Mouse (Mus musculus): ENCODE data around the gene Ddx25. TPM values are rescaled to one million over a fixed set of nuclear protein-coding genes. Genes with fewer than 3 reads are reported as not detected.
A peak's percentile ranks its signal among the peaks of the same experiment; 100 is the strongest.

Gene Ddx25
- polyA plus RNA-seq, 1 experiment = not detected

GRCm38 (mm10) chr9:35523941-35524411 lies 34.4 kb downstream of the Ddx25 start:
- H3K4me3 ChIP-seq (ENCODE audit: insufficient read depth, low read length) = no peak overlapping the region
- H3K27ac ChIP-seq (ENCODE audit: insufficient read depth, low read depth, low read length) = no peak overlapping the region
- TF ChIP-seq POLR2A (IDR thresholded peaks at IDR 0.05; ENCODE audit: borderline replicate concordance, low read depth, low read length) (no peak), CTCF (IDR thresholded peaks at IDR 0.05; ENCODE audit: low read depth, low read length) (peak; percentile 60)
- no peaks in the 10 kb centered on the region for H3K4me1 ChIP-seq (ENCODE audit: control insufficient read depth, insufficient read depth, low read length)

GRCm38 (mm10) chr9:35523541-35523940 lies 34.8 kb downstream of the Ddx25 start:
- Histone ChIP-seq H3K27ac (ENCODE audit: insufficient read depth, low read depth, low read length) (no peak overlapping the region), H3K4me3 (ENCODE audit: insufficient read depth, low read length) (no peak overlapping the region), H3K4me1 (ENCODE audit: control insufficient read depth, insufficient read depth, low read length) (no peaks in the 10 kb centered on the region)
- TF ChIP-seq CTCF (IDR thresholded peaks at IDR 0.05; ENCODE audit: low read depth, low read length) (no peak), POLR2A (IDR thresholded peaks at IDR 0.05; ENCODE audit: borderline replicate concordance, low read depth, low read length) (no peak)

- no peak overlapping the region for H3K27ac ChIP-seq (ENCODE audit: insufficient read depth, low read depth, low read length)
- H3K4me1 ChIP-seq (ENCODE audit: control insufficient read depth, insufficient read depth, low read length) = no peaks in the 10 kb centered on the region
- H3K4me3 ChIP-seq (ENCODE audit: insufficient read depth, low read length) = no peak overlapping the region
- TF ChIP-seq CTCF (IDR thresholded peaks at IDR 0.05; ENCODE audit: low read depth, low read length) (no peak), POLR2A (IDR thresholded peaks at IDR 0.05; ENCODE audit: borderline replicate concordance, low read depth, low read length) (no peak)
Observed at GRCm38 (mm10) chr9:35522821-35523515, 35.4 kb downstream of the Ddx25 start.

- Histone ChIP-seq H3K4me3 (ENCODE audit: insufficient read depth, low read length) (no peak overlapping the region), H3K4me1 (ENCODE audit: control insufficient read depth, insufficient read depth, low read length) (no peaks in the 10 kb centered on the region), H3K27ac (ENCODE audit: insufficient read depth, low read depth, low read length) (no peak overlapping the region)
- no peak for TF ChIP-seq CTCF (IDR thresholded peaks at IDR 0.05; ENCODE audit: low read depth, low read length)
- TF ChIP-seq POLR2A (IDR thresholded peaks at IDR 0.05; ENCODE audit: borderline replicate concordance, low read depth, low read length) = no peak
Observed at GRCm38 (mm10) chr9:35522241-35522640, 36.1 kb downstream of the Ddx25 start.

- Histone ChIP-seq H3K4me1 (ENCODE audit: control insufficient read depth, insufficient read depth, low read length) (no peaks in the 10 kb centered on the region), H3K27ac (ENCODE audit: insufficient read depth, low read depth, low read length) (no peak overlapping the region), H3K4me3 (ENCODE audit: insufficient read depth, low read length) (no peak overlapping the region)
- no peak for TF ChIP-seq CTCF (IDR thresholded peaks at IDR 0.05; ENCODE audit: low read depth, low read length)
- no peak for TF ChIP-seq POLR2A (IDR thresholded peaks at IDR 0.05; ENCODE audit: borderline replicate concordance, low read depth, low read length)
Observed at GRCm38 (mm10) chr9:35520631-35521348, 37.5 kb downstream of the Ddx25 start.

GRCm38 (mm10) chr9:35518169-35518568 lies 40.2 kb downstream of the Ddx25 start, which contains the start of gene Gm1113:
Gene Gm1113 (minus strand): TSS chr9:35518269.
- no peak for TF ChIP-seq POLR2A (IDR thresholded peaks at IDR 0.05; ENCODE audit: borderline replicate concordance, low read depth, low read length)
- TF ChIP-seq CTCF (IDR thresholded peaks at IDR 0.05; ENCODE audit: low read depth, low read length) = no peak
- H3K4me1 ChIP-seq (ENCODE audit: control insufficient read depth, insufficient read depth, low read length) = no peaks in the 10 kb centered on the region
- no peak within 1 kb of the TSS for H3K4me3 ChIP-seq (ENCODE audit: insufficient read depth, low read length)
- no peak within 1 kb of the TSS for H3K27ac ChIP-seq (ENCODE audit: insufficient read depth, low read depth, low read length)

GRCm38 (mm10) chr9:35516711-35517110 lies 41.6 kb downstream of the Ddx25 start:
- Histone ChIP-seq H3K4me1 (ENCODE audit: control insufficient read depth, insufficient read depth, low read length) (no peaks in the 10 kb centered on the region), H3K4me3 (ENCODE audit: insufficient read depth, low read length) (no peak overlapping the region), H3K27ac (ENCODE audit: insufficient read depth, low read depth, low read length) (no peak overlapping the region)
- TF ChIP-seq POLR2A (IDR thresholded peaks at IDR 0.05; ENCODE audit: borderline replicate concordance, low read depth, low read length) = no peak
- TF ChIP-seq CTCF (IDR thresholded peaks at IDR 0.05; ENCODE audit: low read depth, low read length) = no peak

- TF ChIP-seq POLR2A (IDR thresholded peaks at IDR 0.05; ENCODE audit: borderline replicate concordance, low read depth, low read length) (no peak), CTCF (IDR thresholded peaks at IDR 0.05; ENCODE audit: low read depth, low read length) (no peak)
Observed at GRCm38 (mm10) chr9:35516182-35516581, 42.1 kb downstream of the Ddx25 start.

GRCm38 (mm10) chr9:35513900-35514299 lies 44.4 kb downstream of the Ddx25 start:
- H3K27ac ChIP-seq (ENCODE audit: insufficient read depth, low read depth, low read length) = no peak overlapping the region
- H3K4me1 ChIP-seq (ENCODE audit: control insufficient read depth, insufficient read depth, low read length) = no peaks in the 10 kb centered on the region
- H3K4me3 ChIP-seq (ENCODE audit: insufficient read depth, low read length) = no peak overlapping the region
- TF ChIP-seq POLR2A (IDR thresholded peaks at IDR 0.05; ENCODE audit: borderline replicate concordance, low read depth, low read length) = no peak
- TF ChIP-seq CTCF (IDR thresholded peaks at IDR 0.05; ENCODE audit: low read depth, low read length) = no peak

More at GRCm38 (mm10) chr9:35516182-35516581, 42.1 kb downstream of the Ddx25 start:
- Histone ChIP-seq H3K4me1 (ENCODE audit: control insufficient read depth, insufficient read depth, low read length) (no peaks in the 10 kb centered on the region), H3K27ac (ENCODE audit: insufficient read depth, low read depth, low read length) (no peak overlapping the region), H3K4me3 (ENCODE audit: insufficient read depth, low read length) (no peak overlapping the region)

GRCm38 (mm10) chr9:35508234-35508633 lies 50.1 kb downstream of the Ddx25 start:
- no peak overlapping the region for H3K4me3 ChIP-seq (ENCODE audit: insufficient read depth, low read length)
- no peaks in the 10 kb centered on the region for H3K4me1 ChIP-seq (ENCODE audit: control insufficient read depth, insufficient read depth, low read length)
- H3K27ac ChIP-seq (ENCODE audit: insufficient read depth, low read depth, low read length) = no peak overlapping the region
- TF ChIP-seq CTCF (IDR thresholded peaks at IDR 0.05; ENCODE audit: low read depth, low read length) (no peak), POLR2A (IDR thresholded peaks at IDR 0.05; ENCODE audit: borderline replicate concordance, low read depth, low read length) (no peak)
